Mouse (Mus musculus) mouse trophoblast stem cell (cell line): Measurements from ENCODE around the gene Fuca1.

Experiments used
- in situ Hi-C, 2 experiments: fragments of 300-500 bp; cut with MseI, MboI; formaldehyde crosslinking; loops; 2 replicates in 1 of 2; 3 replicates in 1 of 2; pipeline ENCODE4 v1.15.1; 2025

The Fuca1 gene

GRCm38 (mm10) chr4:135888448-135889057 is 32.0 kb upstream of the Fuca1 start:
- in situ Hi-C loops = loop anchor here in 1 of 2 experiments (10.0 kb wide), 1 partner anchor 46 kb away; no protein-coding TSS in a partner anchor

- in situ Hi-C loops = loop anchor here in 1 of 2 experiments (10.0 kb wide), 1 partner anchor 45 kb away; no protein-coding TSS in a partner anchor
Measured at GRCm38 (mm10) chr4:135889146-135889883, 31.2 kb upstream of the Fuca1 start.

- in situ Hi-C loops = loop anchor here in 1 of 2 experiments (10.0 kb wide), 1 partner anchor 45 kb away; no protein-coding TSS in a partner anchor
Measured at GRCm38 (mm10) chr4:135889884-135890283, 30.7 kb upstream of the Fuca1 start.

- in situ Hi-C loops = no loop called here
Measured at GRCm38 (mm10) chr4:135891539-135891938, 29.0 kb upstream of the Fuca1 start.

- in situ Hi-C loops = no loop called here
Measured at GRCm38 (mm10) chr4:135892884-135893283, 27.7 kb upstream of the Fuca1 start.

- in situ Hi-C loops = no loop called here
Measured at GRCm38 (mm10) chr4:135895071-135895571, 25.4 kb upstream of the Fuca1 start, which contains the start of gene Cnr2. TSS of gene Cnr2 (plus strand) at chr4:135895394.

- in situ Hi-C loops = no loop called here
Measured at GRCm38 (mm10) chr4:135896157-135896556, 24.4 kb upstream of the Fuca1 start.

- in situ Hi-C loops = no loop called here
Measured at GRCm38 (mm10) chr4:135898380-135899049, 22.0 kb upstream of the Fuca1 start.

- in situ Hi-C loops = no loop called here
Measured at GRCm38 (mm10) chr4:135899050-135899448, 21.5 kb upstream of the Fuca1 start.

GRCm38 (mm10) chr4:135900008-135900407 is 20.5 kb upstream of the Fuca1 start:
- in situ Hi-C loops = no loop called here

GRCm38 (mm10) chr4:135902606-135903242 is 17.8 kb upstream of the Fuca1 start:
- in situ Hi-C loops = no loop called here

GRCm38 (mm10) chr4:135904810-135905209 is 15.7 kb upstream of the Fuca1 start:
- in situ Hi-C loops = no loop called here

- in situ Hi-C loops = no loop called here
Measured at GRCm38 (mm10) chr4:135906633-135907032, 13.9 kb upstream of the Fuca1 start.

- in situ Hi-C loops = no loop called here
Measured at GRCm38 (mm10) chr4:135909326-135910066, 11.0 kb upstream of the Fuca1 start.

- in situ Hi-C loops = no loop called here
Measured at GRCm38 (mm10) chr4:135911531-135911930, 9.0 kb upstream of the Fuca1 start.

GRCm38 (mm10) chr4:135912164-135912563 is 8.4 kb upstream of the Fuca1 start:
- in situ Hi-C loops = no loop called here

GRCm38 (mm10) chr4:135912835-135913234 is 7.7 kb upstream of the Fuca1 start:
- in situ Hi-C loops = no loop called here

- in situ Hi-C loops = no loop called here
Measured at GRCm38 (mm10) chr4:135913433-135913832, 7.1 kb upstream of the Fuca1 start.

- in situ Hi-C loops = no loop called here
Measured at GRCm38 (mm10) chr4:135918635-135919279, 1.8 kb upstream of the Fuca1 start.

GRCm38 (mm10) chr4:135919280-135919639 is 1.3 kb upstream of the Fuca1 start:
- in situ Hi-C loops = no loop called here
